Comparison of ENCODE assay signal across 8 mouse cellular contexts in genomic region chr4:119107867-119108266, GRCm38 (mm10). TPM values are rescaled to one million over a fixed set of nuclear protein-coding genes. Genes with fewer than 3 reads are reported as not detected.
DNase-seq lines count a peak whose midpoint lies in the region; ATAC-seq and TF ChIP-seq lines count a peak whose summit lies in the region.

No protein-coding gene starts in this region.

- H3K4me3 ChIP-seq in spleen, adult 2 months (ENCODE audit: extremely low read depth, insufficient read depth, insufficient read length) = no peak overlapping the region
- H3K4me3 ChIP-seq in liver, embryonic 12.5 days = peak overlapping the region; percentile 87

- peak; percentile 65 for DNase-seq in cerebellum, adult 9-11 months
- DNase-seq in cerebellum, adult 8-10 months = no peak
- no peak for DNase-seq in spleen, adult 2 months (ENCODE audit: low read depth in 1 of 2, low spot score in 2 of 2)
- DNase-seq in spleen, postnatal 10 days (ENCODE audit: low spot score in 2 of 2) = no peak
- no peak for DNase-seq in frontal cortex, adult 2 months (ENCODE audit: extremely low spot score in 1 of 2, low spot score in 1 of 2)
- DNase-seq in spleen, adult 12 weeks (ENCODE audit: low spot score) = no peak
- DNase-seq in right cerebral cortex, postnatal 4 days = no peak

- H3K27ac ChIP-seq in spleen, adult 2 months (ENCODE audit: insufficient read depth, low read length) = 0 out of 2 replicates have a peak overlapping the region, but pooled peaks have one; percentile 41
- peak overlapping the region; percentile 98 for H3K27ac ChIP-seq in liver, embryonic 12.5 days

- peaks cover 2% of the 10 kb centered on the region for H3K36me3 ChIP-seq in spleen, adult 2 months (ENCODE audit: control insufficient read depth, insufficient read depth, low read length)
- peaks cover 36% of the 10 kb centered on the region for H3K36me3 ChIP-seq in liver, embryonic 12.5 days

- no peaks in the 10 kb centered on the region for H3K9me3 ChIP-seq in liver, embryonic 12.5 days (replicated peaks)

- ATAC-seq in liver, embryonic 12.5 days = no peak

- H3K4me1 ChIP-seq in spleen, adult 2 months (ENCODE audit: control insufficient read depth, insufficient read depth, insufficient read length) = peaks cover 16% of the 10 kb centered on the region; the same call in 1 of the 2 replicates
- peaks cover 85% of the 10 kb centered on the region for H3K4me1 ChIP-seq in liver, embryonic 12.5 days

- 89% methylated on average over 2 of the region's 2 CpGs for WGBS in spleen, adult 2 months
- WGBS in liver, embryonic 12.5 days (ENCODE audit: insufficient replicate concordance) = 72% methylated on average over 2 of the region's 2 CpGs

- peak overlapping the region; percentile 97 for H3K9ac ChIP-seq in liver, embryonic 12.5 days

- no peaks in the 10 kb centered on the region for H3K27me3 ChIP-seq in spleen, adult 2 months (ENCODE audit: control insufficient read depth, insufficient read depth, low read length)
- no peaks in the 10 kb centered on the region for H3K27me3 ChIP-seq in liver, embryonic 12.5 days (replicated peaks)

- no peak for TF ChIP-seq POLR2A in spleen, adult 2 months (IDR thresholded peaks at IDR 0.05; ENCODE audit: low read depth, low read length)

- peak overlapping the region; percentile 75 for H3K4me2 ChIP-seq in liver, embryonic 12.5 days

- no peak for TF ChIP-seq CTCF in spleen, adult 2 months (IDR thresholded peaks at IDR 0.05; ENCODE audit: extremely low read depth, insufficient read depth, insufficient read length, insufficient replicate concordance)

RNA-seq across cellular contexts. Expression of gene Slc2a1, which starts 0.6 kb away (rescaled TPM):
- 47.7 and 68.9 TPM in 2 replicates for polyA plus RNA-seq in spleen, adult 2 months (2012; rRNA removed)
- 309 TPM in 2 replicates for polyA plus RNA-seq in liver, embryonic 12.5 days (2016; fragmentation: Nextera tagmentation; extraction: Ambion mirVana)
- polyA plus RNA-seq in frontal cortex, adult 2 months (2012; rRNA removed) = 98.9 and 106 TPM in 2 replicates
